Mouse (Mus musculus): ENCODE measurements at regions not wholly inside any gene's neighbourhood (a gene's known extent, or its start where the extent isn't known, plus 50 kb on each side); places are given as distances from the start of the nearest gene placed in this dataset.

DNA sequence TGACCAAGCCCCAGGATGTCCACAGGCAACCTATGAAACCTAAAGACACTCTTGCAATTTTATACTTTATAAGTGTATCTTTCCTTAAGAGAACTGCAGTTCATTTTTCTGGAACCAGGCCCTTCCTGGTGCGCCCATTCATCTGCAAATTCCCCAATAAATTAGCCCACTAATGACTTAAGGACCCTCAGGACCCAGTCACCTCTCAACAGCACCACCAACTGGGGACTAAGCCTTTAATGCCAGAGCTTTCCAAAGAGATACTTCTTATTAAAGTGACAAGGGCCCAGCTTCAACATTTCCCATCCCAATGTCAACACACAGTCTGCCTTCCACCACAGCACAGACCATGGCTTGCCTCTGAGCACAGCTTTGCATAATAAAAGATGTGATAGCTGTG is 237.6 kb upstream of the Pabpc6 start:
- no peak for DNase-seq

DNA sequence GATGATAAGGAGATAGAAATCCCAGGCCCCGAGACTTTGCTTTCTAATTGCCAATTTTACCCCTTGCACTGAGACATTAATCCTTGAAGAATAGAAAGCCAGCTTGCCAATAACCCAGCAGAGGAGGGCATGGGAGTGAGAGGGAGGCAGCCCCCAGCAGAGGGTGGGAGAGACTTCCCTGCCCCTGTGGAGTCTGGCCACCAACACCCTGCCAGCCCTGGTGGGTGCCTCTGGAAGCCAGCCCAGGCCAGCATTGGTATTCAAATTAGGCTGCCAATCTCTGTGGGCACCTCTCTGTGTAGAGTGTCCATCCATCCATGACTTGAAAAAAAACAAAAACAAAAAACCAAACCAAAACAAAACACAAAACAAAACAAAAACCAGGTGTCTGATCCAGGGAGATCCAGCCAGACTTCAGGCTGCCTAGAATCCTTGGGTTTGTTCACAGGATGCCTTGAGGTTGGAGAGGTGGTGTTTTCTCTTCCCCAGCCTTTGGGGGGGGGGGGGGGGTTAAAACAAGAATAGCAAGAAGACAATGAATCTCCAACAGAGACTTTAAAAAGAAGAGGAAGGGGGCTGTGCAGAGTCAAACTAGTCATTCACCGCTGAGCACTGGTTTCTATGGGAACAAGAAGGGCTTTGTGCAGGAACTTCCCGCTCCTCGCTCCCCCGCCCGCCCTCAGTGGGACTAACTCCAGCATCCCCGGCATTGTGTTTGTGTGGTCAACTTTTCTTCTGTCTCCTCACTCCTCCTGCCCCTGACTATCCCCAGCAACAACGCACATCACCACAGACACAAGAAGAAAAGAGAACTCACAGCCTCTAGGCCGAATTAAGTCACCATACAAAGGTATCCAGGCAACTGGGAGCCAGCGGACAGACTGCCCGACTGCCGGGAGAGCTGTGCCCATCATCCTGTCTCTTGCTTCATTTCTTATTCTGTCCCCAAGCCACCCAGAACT is 236.3 kb upstream of the Pabpc6 start:
- DNase-seq: no peak

DNA sequence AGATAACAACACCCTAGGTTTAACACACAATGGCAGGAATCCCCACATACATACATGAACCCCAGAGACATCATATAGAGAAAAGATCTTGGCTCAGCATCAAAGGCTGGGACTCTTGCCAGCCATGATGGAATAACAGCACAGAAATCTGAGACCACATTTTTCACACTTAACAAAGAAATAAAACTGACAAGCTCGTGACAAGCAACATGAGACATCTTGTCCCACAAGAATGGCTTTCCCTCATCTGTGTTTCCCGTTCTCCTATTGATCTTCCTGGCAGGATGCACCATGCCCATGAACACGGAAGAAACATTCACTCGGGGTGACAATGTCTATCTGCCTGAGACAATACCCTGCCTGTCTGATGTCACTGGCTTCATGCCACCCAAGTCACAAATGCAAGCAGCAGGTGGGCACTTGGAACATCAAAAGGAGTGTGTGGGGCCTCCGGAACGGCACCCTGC is 235.0 kb upstream of the Pabpc6 start:
- DNase-seq: no peak

DNA sequence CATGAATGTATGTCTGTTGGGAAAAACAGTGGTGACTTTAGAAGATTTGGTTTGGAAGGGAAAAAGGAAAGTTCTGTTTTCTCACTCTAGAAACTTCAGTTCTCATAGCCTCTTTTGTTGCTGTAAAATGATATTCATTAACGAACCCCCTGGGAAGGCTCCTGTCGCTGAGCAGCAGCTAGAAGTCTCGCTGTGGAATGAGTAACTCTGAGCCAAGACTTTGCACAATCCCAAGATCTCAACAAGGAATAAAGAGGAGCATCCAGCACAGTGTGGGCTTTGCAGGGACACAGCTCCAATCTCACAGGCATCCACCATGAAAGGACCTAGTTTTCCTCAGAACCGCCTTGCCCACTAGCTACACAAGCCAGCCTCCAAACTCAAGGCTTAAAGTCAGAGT is 233.8 kb upstream of the Pabpc6 start:
- no peak for DNase-seq

DNA sequence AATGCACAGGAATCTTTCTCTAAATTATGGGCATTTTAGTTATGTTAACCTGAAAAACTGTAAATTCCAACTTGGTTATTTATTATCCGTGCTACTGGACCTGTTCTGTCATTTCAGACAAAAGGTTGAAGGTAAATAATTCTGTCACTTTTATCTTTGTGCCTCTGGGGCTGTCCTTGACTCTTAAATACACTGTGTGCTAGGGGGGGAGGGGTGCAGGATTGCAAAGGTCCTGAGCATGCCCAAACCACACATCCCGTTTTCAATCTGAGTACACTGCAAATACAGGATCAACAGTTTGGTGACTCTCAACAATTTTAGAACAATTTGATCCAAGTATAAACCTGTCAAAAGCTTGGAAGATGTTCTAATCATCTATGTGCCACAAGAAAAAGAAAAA is 227.4 kb upstream of the Pabpc6 start:
- peak; percentile 35 for DNase-seq

DNA sequence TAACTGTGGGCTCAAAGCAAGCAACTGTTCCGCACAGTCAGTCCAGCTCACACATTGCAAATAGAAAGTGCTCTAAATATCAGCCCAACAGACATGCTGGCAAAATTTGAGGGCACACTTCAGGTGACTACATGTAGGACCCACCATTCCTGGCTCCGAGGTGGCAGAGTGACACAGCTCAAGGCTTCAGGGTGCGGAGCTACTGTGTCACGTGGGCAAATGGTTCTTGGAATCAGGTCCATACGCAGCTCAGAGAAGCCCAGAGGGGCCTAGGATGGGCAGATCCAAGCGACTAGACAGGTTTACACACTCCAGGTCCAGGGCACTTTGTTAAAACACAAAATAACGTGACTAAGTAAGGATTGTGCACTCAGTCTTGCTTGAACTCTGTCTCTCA is 226.2 kb upstream of the Pabpc6 start:
- DNase-seq: no peak

DNA sequence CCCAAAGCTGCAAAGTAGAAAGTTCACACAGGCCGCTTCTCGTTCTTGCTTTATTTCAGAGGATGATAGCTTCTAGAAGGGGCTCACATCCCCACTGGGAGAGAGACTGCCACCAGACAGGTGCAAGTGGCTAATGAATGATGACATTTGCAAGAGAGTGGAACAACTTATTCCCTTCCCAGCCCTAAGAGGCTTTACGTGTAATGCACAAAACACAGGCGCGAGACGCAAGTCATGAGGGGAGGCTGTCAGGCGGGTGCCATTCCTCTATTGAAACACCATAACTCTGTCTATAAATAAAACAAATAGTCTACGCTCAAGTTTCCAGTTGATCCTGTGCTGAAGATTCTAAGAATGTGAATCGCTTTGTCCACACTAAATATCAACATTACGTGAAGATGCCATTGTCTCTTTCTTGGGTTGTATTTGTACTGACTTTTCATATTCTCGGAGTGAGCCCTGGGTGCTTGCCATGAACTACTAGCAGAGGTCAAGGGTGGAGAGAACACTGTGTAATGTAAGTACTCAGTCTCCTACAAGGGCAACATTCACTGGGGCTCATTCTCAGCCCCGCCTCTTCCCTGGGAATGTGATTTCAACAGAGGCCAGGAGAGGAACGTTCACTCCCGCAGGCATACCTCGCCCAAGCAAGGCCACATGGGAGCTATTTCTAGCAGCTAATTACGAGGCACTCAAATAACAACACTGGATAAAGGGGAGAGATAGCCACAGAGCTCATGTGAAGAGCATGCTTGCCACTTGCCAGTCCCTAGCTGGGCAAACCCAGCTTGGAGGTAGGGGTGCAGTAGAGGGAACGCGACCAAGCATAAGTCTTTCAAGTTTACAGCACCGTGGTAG is 225.5 kb upstream of the Pabpc6 start:
- DNase-seq: peak; percentile 72

DNA sequence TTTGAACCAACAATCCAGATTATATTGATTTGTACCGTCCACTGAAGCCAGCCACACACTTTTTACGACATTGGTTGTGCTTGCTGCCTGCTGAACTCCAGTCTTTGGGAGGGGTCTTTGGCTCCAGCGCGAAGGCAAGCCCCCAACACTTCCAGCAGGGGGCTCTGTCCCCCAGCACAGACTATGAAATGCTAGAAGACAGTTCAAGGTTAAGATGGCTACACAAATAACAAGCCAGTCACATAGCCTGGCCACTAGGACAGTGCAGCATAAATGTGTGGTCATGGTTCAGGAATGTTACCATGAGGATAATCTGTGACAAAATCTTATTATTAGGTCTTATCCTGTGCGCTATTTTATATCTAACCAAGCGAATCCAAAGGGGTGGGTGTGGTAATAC is 224.4 kb upstream of the Pabpc6 start:
- DNase-seq: peak; percentile 20

DNA sequence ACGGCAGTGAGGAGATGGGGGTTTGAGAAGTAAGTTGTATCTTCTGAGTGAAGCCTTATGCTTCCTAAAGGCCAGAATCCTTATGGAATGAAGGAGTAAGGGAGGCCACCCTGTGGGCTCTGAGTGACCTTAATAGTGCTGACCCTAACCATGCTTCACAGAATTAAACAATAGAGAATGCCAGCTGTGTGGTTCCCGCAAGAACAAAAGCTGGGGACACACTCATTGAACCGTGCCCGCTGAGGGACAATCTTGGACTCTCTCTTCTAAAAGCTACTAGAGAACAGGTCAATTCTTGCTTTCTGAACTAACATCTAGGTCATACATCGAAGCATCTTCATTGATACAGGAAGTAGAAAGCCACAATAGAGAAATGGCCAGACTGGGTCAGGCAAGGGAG is 223.3 kb upstream of the Pabpc6 start:
- DNase-seq: no peak

DNA sequence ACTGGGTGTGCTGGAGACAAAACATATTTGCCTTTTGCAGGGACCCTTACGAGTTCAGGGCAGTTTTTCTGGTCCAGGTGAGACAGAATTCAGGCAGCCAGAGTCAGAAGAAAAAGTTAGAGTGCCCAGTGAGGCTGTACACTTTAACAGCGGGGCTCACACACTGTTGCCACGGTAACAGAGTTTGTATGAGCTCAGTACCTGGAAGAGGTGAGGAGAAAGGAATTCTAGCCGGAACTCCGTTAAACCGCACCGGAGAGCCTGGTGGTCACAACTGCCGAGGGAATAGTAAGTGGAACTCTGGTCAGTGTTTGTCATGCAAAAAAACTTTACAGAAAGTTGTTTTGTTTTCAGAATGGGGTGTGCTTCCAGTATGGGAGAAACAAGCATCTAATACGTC is 222.6 kb upstream of the Pabpc6 start:
- DNase-seq: no peak

DNA sequence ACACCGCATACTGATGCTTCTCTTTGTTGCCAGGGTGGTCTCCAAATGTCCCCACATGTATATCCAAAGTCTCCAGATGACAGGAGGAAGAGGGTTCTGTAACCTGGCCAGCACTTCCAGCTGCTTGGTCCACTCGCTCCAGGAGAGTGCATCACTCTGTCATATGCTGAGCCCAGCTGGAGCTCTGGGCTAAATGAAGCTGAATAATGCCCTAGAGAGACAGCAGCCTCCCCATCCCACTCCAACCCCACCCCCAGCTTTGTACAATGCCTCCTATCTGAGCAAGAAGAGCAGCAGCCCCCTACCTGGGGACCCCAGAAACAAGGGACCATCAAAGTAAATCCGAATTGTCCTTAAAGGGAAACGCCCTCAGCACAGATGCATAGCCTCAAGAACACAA is 219.0 kb upstream of the Pabpc6 start:
- no peak for DNase-seq

DNA sequence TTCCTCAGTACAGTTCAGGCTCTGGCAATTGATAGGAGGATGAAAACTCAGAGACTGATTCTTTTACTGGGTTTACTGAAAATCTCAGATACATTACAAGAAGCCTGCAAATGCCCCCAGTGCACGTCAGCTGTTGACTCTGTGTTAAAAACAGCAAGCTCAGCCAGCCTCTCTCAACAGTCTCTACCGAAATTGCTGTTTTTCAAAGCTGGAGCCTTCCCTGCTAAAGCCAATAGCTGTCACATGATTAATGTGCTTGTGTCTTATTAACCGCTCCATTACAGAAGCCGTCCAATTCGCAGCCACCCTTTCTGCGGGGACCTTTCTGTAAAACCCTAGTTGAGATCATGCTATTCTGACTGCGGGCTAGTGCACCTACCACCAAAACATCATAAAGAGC is 215.6 kb upstream of the Pabpc6 start:
- no peak for DNase-seq

DNA sequence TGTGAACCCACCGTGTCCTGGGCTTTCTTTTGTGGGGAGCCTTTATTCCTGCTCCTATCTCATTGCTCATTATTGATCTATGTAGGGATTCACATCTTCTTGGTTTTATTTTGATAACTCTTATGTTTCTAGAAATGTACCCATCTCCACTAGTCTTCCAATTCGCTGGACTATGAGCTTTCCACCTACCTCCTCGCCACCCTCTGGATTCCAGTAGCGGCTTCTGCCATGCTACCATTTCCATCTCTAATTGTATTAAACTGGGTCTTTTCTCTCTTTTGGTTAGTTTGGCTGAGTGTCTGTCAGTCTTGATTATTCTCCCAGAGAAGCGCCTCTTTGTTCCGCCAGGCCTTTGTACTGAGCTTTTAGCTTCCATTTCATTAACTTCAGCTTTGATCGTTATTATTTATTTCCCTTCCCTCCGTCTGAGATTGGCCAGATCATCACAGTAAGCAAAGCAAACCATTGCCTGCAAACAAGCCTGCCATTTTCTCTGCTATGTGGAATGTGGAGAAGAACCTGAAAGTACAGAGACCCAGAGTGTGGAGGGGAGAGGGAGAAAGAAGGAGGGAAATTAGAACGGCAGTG is 213.2 kb upstream of the Pabpc6 start:
- DNase-seq: no peak

DNA sequence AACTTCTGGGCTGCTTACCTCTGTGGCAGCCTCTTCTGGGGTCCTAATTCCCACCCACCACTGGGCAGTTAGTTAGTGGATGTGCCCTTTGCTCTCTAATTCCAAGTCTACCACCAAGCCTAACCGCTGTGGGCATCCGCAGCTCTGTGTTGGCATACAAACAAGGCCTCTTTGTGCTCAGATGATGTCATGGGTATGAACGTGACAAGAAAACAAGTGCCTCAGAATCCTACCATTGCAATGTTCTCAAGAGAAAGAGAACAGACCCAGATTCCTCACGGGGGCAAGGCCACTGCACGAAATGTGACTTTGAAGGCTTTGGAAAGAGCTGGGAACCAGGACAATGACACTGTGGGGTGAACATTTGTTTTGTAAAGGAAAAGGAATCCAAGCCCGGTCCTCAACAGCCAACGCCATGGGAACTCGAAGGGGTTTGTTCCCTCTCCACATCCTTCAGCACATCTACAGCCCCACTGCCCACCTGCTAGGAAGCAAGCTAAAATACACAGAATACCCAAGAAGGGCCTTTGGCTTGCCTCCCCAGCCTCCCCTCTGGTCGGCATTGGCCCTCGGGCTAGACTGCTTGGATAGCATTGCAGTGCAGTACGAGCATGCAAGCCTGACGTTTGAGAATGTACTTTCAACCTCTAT is 210.2 kb upstream of the Pabpc6 start:
- DNase-seq: no peak

DNA sequence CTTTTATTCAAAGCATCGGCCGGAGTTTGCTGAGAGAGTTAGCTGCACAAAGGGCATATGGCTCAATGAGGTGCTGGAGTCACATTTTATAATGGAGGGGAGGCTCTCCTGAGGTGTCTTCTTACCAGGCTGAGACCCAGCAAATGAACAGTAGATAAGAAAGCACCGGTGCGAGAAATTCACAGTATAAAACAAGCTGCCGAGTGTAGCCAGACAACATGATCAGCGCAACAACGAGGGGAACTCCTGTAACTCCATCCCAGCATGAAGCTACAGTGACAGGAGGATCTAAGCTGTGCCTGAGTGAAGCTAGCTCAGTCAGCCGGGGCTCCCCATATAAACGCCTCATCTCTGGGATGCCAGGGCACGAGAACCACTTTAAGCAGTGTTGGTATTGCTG is 204.2 kb upstream of the Pabpc6 start:
- DNase-seq: no peak

DNA sequence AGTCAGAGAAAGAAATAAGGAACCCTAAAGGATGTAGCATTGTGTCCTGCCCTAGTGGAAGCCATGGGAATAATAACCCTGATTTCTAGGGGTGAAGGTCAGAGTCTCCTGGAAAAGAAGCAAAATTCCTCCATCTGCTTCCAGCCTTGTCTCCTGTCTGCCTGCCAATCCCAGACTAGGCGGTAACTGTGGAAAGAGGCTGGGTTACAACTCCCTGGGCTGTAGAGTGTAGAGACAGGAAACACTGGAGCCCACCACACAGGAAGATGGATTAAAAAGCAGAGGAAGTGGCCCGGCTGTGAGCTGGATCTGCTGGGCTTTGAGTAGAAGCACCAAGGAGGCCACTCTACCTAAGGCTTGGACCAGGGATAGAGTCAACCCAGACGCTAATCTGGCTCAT is 200.7 kb upstream of the Pabpc6 start:
- no peak for DNase-seq

DNA sequence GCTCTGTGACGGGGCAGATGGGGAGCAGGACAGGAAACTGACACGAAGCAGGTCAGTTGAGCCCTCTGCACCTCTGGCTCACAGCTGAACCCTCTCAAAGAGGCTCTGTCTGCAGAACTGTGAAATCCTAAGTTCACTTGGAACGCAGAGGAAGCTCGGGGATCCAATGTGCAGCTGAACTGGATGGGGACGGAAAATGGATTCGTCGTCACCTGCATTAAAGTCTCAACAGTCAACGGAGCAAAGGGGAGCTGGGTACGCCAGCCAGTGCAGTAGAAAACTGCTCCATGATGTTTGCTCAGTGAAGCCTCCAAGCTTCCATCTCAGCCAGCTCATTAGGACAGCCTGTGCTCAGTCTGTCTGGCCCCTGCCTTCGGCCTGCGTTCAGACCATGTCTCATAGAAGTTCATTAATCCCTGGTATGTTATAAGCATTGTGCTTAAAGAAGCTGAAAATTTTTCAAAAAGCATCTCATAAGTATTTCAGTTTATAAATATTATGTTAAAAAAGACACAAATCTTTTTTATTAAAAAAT is 199.3 kb upstream of the Pabpc6 start:
- DNase-seq: no peak

DNA sequence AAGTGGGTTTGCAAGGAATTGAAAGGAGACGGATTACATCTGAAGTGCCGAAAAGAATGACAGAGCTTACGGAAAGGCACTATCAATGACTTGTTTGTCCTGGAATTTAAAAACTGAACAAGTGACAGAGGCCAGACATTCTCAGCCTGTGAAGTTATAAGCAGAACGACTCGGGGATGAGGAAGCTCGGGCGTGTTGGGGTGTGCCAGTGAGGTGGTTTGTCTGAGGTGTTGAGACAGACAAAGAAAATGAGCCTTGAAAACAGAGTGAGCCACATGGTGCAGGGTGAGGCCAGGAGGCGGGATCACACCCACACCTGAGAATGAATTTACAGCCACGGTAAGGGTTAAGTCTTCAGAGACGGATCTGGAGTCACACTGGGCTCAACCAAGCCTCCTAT is 194.7 kb upstream of the Pabpc6 start:
- no peak for DNase-seq

DNA sequence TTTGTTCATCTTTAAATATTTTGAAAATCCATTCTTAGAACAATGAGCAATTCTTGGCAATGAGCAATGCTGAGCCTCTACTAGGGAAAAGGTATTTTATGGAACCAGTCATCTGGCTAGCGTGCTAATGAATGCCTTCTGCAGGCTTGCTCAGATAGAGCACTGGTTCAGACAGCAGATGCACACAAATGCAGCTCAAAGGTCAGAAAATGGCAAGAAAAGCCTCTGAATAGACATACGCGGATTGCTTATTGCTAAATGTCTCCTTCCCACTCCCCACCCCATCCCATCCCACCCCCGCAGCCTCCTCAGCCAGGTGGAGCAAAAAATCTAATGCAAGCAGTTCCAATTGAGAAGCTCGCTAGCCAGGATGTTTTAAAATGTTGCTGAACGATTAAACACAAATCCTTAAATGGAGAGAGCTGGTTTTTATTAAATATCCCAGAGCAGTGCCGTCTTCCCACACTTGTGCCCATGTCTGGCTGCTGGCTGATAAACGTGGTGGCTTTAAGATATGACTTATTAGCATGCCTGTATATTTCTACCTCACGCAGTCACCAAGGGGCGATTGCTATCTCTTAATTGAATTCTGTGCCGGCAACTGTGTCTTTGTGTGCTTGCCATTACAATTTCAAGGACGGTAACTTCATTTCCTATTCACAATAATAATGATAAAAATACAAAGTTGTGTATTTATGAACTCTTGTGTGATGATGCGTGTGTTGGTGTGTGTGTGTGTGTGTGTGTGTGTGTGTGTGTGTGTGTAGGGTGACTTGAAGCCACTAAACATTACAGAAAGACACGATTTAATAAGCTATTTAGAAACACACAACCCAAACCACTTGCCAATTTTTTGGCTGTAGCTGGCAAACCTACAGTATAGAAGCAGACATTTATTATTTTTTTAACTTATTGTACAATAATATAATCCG is 192.7 kb upstream of the Pabpc6 start:
- DNase-seq: no peak

DNA sequence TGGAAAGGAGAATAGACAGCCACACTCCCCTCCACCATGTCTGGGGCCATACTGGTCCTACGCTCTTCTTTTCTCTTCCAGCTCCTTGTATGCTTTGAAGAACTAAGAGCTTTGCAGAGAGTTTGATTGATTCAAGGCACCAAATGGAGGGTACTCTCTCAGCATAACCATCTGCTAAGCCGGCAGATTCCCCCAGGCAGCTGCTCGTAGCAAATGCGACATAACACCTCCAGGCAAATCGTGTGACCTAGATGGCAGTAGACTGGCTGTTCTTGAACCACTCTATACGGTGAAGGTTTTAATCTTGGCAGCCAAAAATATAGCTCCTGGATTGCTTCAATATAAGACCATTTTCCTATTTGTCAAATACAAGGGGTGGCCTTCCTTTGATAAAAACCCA is 191.8 kb upstream of the Pabpc6 start:
- DNase-seq: no peak

Measured in adrenal gland, adult 2 months (tissue).